Mouse (Mus musculus): ENCODE measurements around the gene Fastk. TPM values are rescaled to one million over a fixed set of nuclear protein-coding genes. Genes with fewer than 3 reads are reported as not detected.

The Fastk gene
- polyA plus RNA-seq, 1 experiment from 2014 or later = 40.6 TPM

DNA sequence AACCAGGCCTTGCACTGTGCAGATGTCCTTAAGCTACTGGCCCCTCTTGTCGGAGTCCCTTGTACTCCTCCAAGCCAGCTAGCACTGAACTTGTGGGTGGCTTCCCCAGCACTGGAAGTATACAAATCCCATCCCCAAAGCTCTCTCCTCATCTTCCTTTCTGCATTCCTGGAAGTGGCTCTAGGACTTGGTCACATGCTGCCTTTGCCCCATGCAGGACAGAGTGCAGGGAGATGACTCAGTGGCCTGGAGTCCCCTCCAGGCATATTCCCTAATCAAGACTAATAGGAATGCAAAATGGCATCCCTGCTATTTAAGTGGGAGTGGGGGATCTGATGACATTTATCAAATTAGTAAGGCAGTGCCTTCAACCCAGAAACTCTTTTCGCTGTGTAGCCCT is 33.0 kb downstream of the Fastk start:
- no peak overlapping the region for H3K9ac ChIP-seq (replicated peaks)
- DNase-seq (no peak), ATAC-seq (no peak)
- H3K4me3 ChIP-seq (ENCODE audit: low read depth, low read length) = no peak overlapping the region
- TF ChIP-seq CTCF (IDR thresholded peaks at IDR 0.05; ENCODE audit: low read depth) (no peak), EP300 (IDR thresholded peaks at IDR 0.05; ENCODE audit: low read depth) (no peak)
- H3K9me3 ChIP-seq (ENCODE audit: low read length) = no peaks in the 10 kb centered on the region
- H3K27ac ChIP-seq (ENCODE audit: low read depth) = no peak overlapping the region
- H3K36me3 ChIP-seq (replicated peaks; ENCODE audit: insufficient read depth, low read length) = peaks cover 7% of the 10 kb centered on the region
- H3K4me1 ChIP-seq (ENCODE audit: insufficient read depth) = no peaks in the 10 kb centered on the region
- H3K4me2 ChIP-seq (ENCODE audit: low read depth, low read length) = no peak overlapping the region
- WGBS (ENCODE audit: insufficient replicate concordance) = 64% methylated on average over 2 of the region's 2 CpGs
- no peaks in the 10 kb centered on the region for H3K27me3 ChIP-seq (ENCODE audit: insufficient read depth, low read length)

DNA sequence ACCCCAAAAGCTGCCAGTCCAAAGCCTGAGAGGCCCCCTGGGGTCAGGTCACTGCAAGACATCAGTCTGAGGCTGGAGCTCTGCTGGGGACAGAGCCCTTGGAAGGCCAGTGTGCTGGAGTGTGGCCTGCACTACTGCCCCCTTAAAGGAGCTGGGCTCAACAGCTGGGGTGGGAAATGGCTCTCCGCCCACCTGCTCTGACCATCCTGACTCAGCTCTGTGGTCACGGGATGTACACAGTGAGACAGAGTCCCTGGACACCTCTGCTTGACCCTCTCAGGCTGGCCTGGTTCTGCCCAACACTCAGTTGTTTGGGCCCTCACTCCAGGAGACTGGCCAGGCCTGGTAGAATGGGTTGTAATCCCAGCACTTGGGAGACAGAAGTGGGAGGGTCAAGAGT is 35.6 kb downstream of the Fastk start:
- Histone ChIP-seq H3K4me1 (ENCODE audit: insufficient read depth) (no peaks in the 10 kb centered on the region), H3K9ac (replicated peaks) (no peak overlapping the region), H3K4me2 (ENCODE audit: low read depth, low read length) (no peak overlapping the region), H3K27me3 (ENCODE audit: insufficient read depth, low read length) (no peaks in the 10 kb centered on the region), H3K4me3 (ENCODE audit: low read depth, low read length) (no peak overlapping the region), H3K9me3 (ENCODE audit: low read length) (no peaks in the 10 kb centered on the region), H3K27ac (ENCODE audit: low read depth) (no peak overlapping the region), H3K36me3 (replicated peaks; ENCODE audit: insufficient read depth, low read length) (peaks cover 9% of the 10 kb centered on the region)
- DNase-seq (no peak), ATAC-seq (no peak)
- WGBS (ENCODE audit: insufficient replicate concordance) = 73% methylated on average over 2 of the region's 2 CpGs
- no peak for TF ChIP-seq CTCF (IDR thresholded peaks at IDR 0.05; ENCODE audit: low read depth)
- TF ChIP-seq EP300 (IDR thresholded peaks at IDR 0.05; ENCODE audit: low read depth) = no peak

DNA sequence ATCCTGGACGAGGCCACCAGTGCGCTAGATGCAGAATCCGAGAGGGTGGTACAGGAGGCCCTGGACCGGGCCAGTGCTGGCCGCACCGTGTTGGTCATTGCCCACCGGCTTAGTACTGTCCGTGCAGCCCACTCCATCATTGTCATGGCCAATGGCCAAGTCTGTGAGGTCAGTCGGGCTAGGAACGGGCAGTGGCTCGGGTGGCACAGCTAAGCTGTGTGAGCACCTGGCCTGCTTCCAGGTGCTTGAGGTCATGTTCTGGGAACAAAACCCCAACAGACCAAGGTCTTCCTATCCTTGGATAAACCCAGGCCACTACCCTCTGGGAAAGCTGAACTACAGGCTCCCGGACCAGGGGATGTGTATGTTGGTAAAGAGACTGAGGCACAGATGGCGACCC is 36.4 kb downstream of the Fastk start:
- H3K4me2 ChIP-seq (ENCODE audit: low read depth, low read length) = no peak overlapping the region
- no peak overlapping the region for H3K9ac ChIP-seq (replicated peaks)
- no peak overlapping the region for H3K4me3 ChIP-seq (ENCODE audit: low read depth, low read length)
- no peak for TF ChIP-seq EP300 (IDR thresholded peaks at IDR 0.05; ENCODE audit: low read depth)
- no peak for TF ChIP-seq CTCF (IDR thresholded peaks at IDR 0.05; ENCODE audit: low read depth)
- H3K27me3 ChIP-seq (ENCODE audit: insufficient read depth, low read length) = no peaks in the 10 kb centered on the region
- no peak for ATAC-seq
- H3K9me3 ChIP-seq (ENCODE audit: low read length) = no peaks in the 10 kb centered on the region
- 87% methylated on average over 13 of the region's 13 CpGs for WGBS (ENCODE audit: insufficient replicate concordance)
- H3K36me3 ChIP-seq (replicated peaks; ENCODE audit: insufficient read depth, low read length) = peaks cover 10% of the 10 kb centered on the region
- no peaks in the 10 kb centered on the region for H3K4me1 ChIP-seq (ENCODE audit: insufficient read depth)
- DNase-seq = no peak
- no peak overlapping the region for H3K27ac ChIP-seq (ENCODE audit: low read depth)

DNA sequence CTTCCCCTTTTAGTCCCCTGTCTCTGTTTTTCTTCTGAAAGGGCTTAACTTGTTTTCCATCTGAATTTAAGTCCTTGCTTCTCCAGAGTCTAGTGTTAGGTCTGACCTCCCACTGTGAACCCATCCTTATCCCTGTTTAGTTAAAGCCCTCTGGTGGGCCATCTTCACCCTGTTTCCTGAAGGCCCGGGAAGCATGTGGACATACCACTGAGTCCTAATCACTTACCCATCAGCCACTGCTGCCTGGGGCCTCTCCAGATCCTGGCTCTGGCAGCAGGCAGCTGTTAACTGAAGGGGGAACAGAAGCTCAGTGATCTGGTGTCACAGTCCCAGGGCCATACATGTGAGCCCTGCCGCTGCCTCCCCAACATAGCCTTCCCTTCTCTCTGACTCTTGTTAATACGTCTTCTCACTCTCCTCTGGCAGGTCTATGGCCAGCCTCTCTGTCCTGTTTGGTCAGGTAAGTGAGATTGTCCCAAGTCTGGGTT is 39.7 kb downstream of the Fastk start:
- H3K9me3 ChIP-seq (ENCODE audit: low read length) = no peaks in the 10 kb centered on the region
- no peak overlapping the region for H3K4me2 ChIP-seq (ENCODE audit: low read depth, low read length)

DNA sequence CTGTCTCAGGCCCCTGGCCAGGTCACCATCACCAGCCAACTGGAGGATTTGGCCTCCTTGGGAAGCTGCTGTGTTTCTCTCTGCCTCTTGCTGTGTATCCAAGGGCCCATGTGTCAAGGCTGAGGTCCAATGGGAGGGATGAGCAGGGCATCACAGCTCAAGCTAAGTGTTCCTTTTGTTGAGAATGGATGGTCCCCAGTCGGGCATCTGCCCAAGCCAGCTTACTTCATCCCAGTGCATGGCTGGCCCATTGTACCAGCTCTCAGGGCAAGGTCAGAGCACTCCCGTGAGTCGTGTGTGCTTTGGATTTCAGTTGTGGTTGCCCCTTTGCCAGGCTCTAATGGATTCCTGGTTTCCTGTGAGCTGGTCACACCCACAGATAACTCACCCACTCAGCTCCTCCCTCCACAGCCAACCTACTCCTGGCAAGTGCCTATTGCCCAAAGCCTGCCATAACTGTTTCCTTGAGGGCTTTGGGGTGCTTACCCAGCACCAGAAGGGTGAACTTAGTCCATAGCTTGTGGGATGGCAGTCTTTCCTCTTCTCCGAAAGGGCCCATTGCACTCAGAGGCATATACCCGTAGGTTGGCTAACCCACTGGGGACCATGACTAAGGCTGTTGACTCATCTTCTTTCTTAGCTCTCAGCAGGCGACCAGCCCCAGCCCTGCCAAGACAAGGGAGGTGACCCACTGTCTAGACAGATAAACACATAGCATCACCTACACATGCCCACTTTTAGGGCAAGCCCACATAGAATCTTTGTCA is 40.3 kb downstream of the Fastk start:
- Histone ChIP-seq H3K36me3 (replicated peaks; ENCODE audit: insufficient read depth, low read length) (peaks cover 21% of the 10 kb centered on the region), H3K27ac (ENCODE audit: low read depth) (no peak overlapping the region)
- 68% methylated on average over 6 of the region's 6 CpGs for WGBS (ENCODE audit: insufficient replicate concordance)

More for the DNA sequence above, 39.7 kb downstream of the Fastk start:
- Histone ChIP-seq H3K4me3 (ENCODE audit: low read depth, low read length) (no peak overlapping the region), H3K36me3 (replicated peaks; ENCODE audit: insufficient read depth, low read length) (peaks cover 21% of the 10 kb centered on the region), H3K27ac (ENCODE audit: low read depth) (no peak overlapping the region), H3K4me1 (ENCODE audit: insufficient read depth) (no peaks in the 10 kb centered on the region), H3K9ac (replicated peaks) (no peak overlapping the region), H3K27me3 (ENCODE audit: insufficient read depth, low read length) (no peaks in the 10 kb centered on the region)
- WGBS (ENCODE audit: insufficient replicate concordance) = 70% methylated on average over 3 of the region's 3 CpGs
- TF ChIP-seq CTCF (IDR thresholded peaks at IDR 0.05; ENCODE audit: low read depth) (no peak), EP300 (IDR thresholded peaks at IDR 0.05; ENCODE audit: low read depth) (no peak)
- ATAC-seq = no peak
- no peak for DNase-seq

GRCm38 (mm10) chr5:24401969-24402368 is 43.1 kb downstream of the Fastk start:
- Histone ChIP-seq H3K27ac (ENCODE audit: low read depth) (no peak overlapping the region), H3K4me1 (ENCODE audit: insufficient read depth) (no peaks in the 10 kb centered on the region), H3K27me3 (ENCODE audit: insufficient read depth, low read length) (no peaks in the 10 kb centered on the region), H3K9me3 (ENCODE audit: low read length) (no peaks in the 10 kb centered on the region), H3K9ac (replicated peaks) (no peak overlapping the region), H3K4me3 (ENCODE audit: low read depth, low read length) (no peak overlapping the region), H3K4me2 (ENCODE audit: low read depth, low read length) (no peak overlapping the region), H3K36me3 (replicated peaks; ENCODE audit: insufficient read depth, low read length) (peaks cover 13% of the 10 kb centered on the region)
- TF ChIP-seq EP300 (IDR thresholded peaks at IDR 0.05; ENCODE audit: low read depth) = no peak
- no peak for TF ChIP-seq CTCF (IDR thresholded peaks at IDR 0.05; ENCODE audit: low read depth)
- WGBS (ENCODE audit: insufficient replicate concordance) = 83% methylated on average over 9 of the region's 9 CpGs
- no peak for ATAC-seq
- DNase-seq = no peak

More for the DNA sequence above, 40.3 kb downstream of the Fastk start:
- TF ChIP-seq CTCF (IDR thresholded peaks at IDR 0.05; ENCODE audit: low read depth) (no peak), EP300 (IDR thresholded peaks at IDR 0.05; ENCODE audit: low read depth) (no peak)
- H3K27me3 ChIP-seq (ENCODE audit: insufficient read depth, low read length) = no peaks in the 10 kb centered on the region
- H3K4me3 ChIP-seq (ENCODE audit: low read depth, low read length) = no peak overlapping the region
- H3K4me1 ChIP-seq (ENCODE audit: insufficient read depth) = no peaks in the 10 kb centered on the region
- ATAC-seq (no peak), DNase-seq (no peak)
- H3K9ac ChIP-seq (replicated peaks) = no peak overlapping the region
- no peaks in the 10 kb centered on the region for H3K9me3 ChIP-seq (ENCODE audit: low read length)
- H3K4me2 ChIP-seq (ENCODE audit: low read depth, low read length) = no peak overlapping the region
